Mouse (Mus musculus) embryonic facial prominence, embryonic 14.5 days (tissue): ENCODE results near the gene Rapgef4. TPM values are rescaled to one million over a fixed set of nuclear protein-coding genes. Genes with fewer than 3 reads are reported as not detected.

Experiments used
- ATAC-seq: fragments of 200-750 bp; cut with Nextera tagmentation; 2 replicates; pipeline ENCODE4 v1.8.0; 2017; ENCODE audit warnings: low read depth, moderate number of reproducible peaks, moderate TSS enrichment
- DNase-seq: peaks from one replicate; pipeline ENCODE4 v3.0.0-alpha.2; 2015; ENCODE audit warnings: low spot score
- H3K27ac ChIP-seq: fragments of 300-500 bp; sonication (generic); replicated peaks from 2 replicates; pipeline ENCODE4 v1.5.1; 2014; ENCODE audit warnings: low read depth, mild to moderate bottlenecking, low read length, moderate library complexity
- H3K27me3 ChIP-seq: fragments of 300-500 bp; sonication (generic); replicated peaks from 2 replicates; pipeline ENCODE4 v1.6.1; 2014; ENCODE audit warnings: low read length; ENCODE audit not compliant: control insufficient read depth, insufficient read depth
- H3K36me3 ChIP-seq: fragments of 300-500 bp; sonication (generic); 2 replicates; pipeline ENCODE4 v1.6.1; 2014; ENCODE audit warnings: low read length, mixed read lengths; ENCODE audit not compliant: control insufficient read depth, insufficient read depth
- H3K4me1 ChIP-seq: fragments of 300-500 bp; sonication (generic); 2 replicates; pipeline ENCODE4 v1.6.1; 2014; ENCODE audit warnings: antibody characterized with exemption, low read length; ENCODE audit not compliant: control insufficient read depth, insufficient read depth
- H3K4me2 ChIP-seq: fragments of 300-500 bp; sonication (generic); 2 replicates; pipeline ENCODE4 v1.6.1; 2014; ENCODE audit warnings: low read depth, mild to moderate bottlenecking, low read length, moderate library complexity, mixed read lengths
- H3K4me3 ChIP-seq: fragments of 300-500 bp; sonication (generic); 2 replicates; pipeline ENCODE4 v1.5.1; 2014; ENCODE audit warnings: low read depth, mild to moderate bottlenecking, low read length
- H3K9ac ChIP-seq: fragments of 300-500 bp; sonication (generic); 2 replicates; pipeline ENCODE4 v1.6.1; 2014; ENCODE audit warnings: low read depth, mild to moderate bottlenecking, low read length, moderate library complexity, mixed read lengths
- H3K9me3 ChIP-seq: fragments of 300-500 bp; sonication (generic); 2 replicates; pipeline ENCODE4 v1.6.1; 2016; ENCODE audit warnings: low read length; ENCODE audit not compliant: control insufficient read depth
- WGBS: fragments of 180-500 bp; shearing (Covaris S2); extraction: QIAGEN DNeasy Blood & Tissue Kit; methylation state at CpG from one replicate; pipeline ENCODE4 v1.1.7; 2014; 5-methylcytosine and 5-hydroxymethylcytosine counted together
- polyA plus RNA-seq: library from polyadenylated mRNA; unstranded; fragments of >200 nt; fragmentation: Nextera tagmentation; extraction: Ambion mirVana; gene quantifications from 2 replicates; pipeline ENCODE4 v1.2.1, GENCODE M21; 2014

Gene Rapgef4
- polyA plus RNA-seq, 1 experiment from 2014 or later: 2.6 TPM

GRCm38 (mm10) chr2:71955637-71956036 lies 25.4 kb upstream of the Rapgef4 start:
- H3K36me3 ChIP-seq: no peaks in the 10 kb centered on the region
- no peaks in the 10 kb centered on the region for H3K9me3 ChIP-seq
- DNase-seq (peak; percentile 71), ATAC-seq (no peak)
- no peaks in the 10 kb centered on the region for H3K4me1 ChIP-seq
- no peaks in the 10 kb centered on the region for H3K27me3 ChIP-seq
- no peak overlapping the region for H3K9ac ChIP-seq
- no peak overlapping the region for H3K4me3 ChIP-seq
- WGBS: 20% methylated on average over 8 of the region's 8 CpGs
- H3K4me2 ChIP-seq: no peak overlapping the region
- H3K27ac ChIP-seq: no peak overlapping the region

GRCm38 (mm10) chr2:71956463-71956862 lies 24.6 kb upstream of the Rapgef4 start:
- no peak overlapping the region for H3K4me2 ChIP-seq
- no peak overlapping the region for H3K27ac ChIP-seq
- H3K9ac ChIP-seq: no peak overlapping the region
- H3K4me1 ChIP-seq: no peaks in the 10 kb centered on the region
- no peaks in the 10 kb centered on the region for H3K27me3 ChIP-seq
- no peak for DNase-seq
- WGBS: 68% methylated on average over 5 of the region's 5 CpGs
- H3K4me3 ChIP-seq: no peak overlapping the region
- no peaks in the 10 kb centered on the region for H3K36me3 ChIP-seq
- H3K9me3 ChIP-seq: no peaks in the 10 kb centered on the region
- no peak for ATAC-seq

DNA sequence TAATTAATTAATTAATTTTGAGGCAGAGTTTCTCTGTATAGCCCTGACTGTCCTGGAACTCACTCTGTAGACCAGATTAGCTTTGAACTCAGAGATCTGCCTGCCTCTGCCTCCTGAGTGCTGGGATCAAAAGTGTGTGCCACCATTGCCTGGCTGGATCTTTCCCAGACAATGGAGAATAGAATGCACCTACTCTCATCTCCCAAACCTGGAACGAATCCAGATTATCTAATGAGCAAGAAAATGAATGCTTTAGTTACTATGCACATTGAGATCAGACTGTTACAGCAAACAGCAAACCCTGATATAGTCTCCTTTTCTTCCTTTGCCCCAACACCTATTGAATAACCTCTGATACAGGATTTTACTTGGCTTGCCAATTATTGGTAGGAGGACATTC lies 23.1 kb upstream of the Rapgef4 start:
- DNase-seq (no peak), ATAC-seq (no peak)
- no peak overlapping the region for H3K27ac ChIP-seq
- 72% methylated on average over 1 of the region's 1 CpGs for WGBS
- H3K4me2 ChIP-seq: no peak overlapping the region
- no peaks in the 10 kb centered on the region for H3K4me1 ChIP-seq
- no peaks in the 10 kb centered on the region for H3K27me3 ChIP-seq
- no peak overlapping the region for H3K4me3 ChIP-seq
- H3K36me3 ChIP-seq: no peaks in the 10 kb centered on the region
- no peak overlapping the region for H3K9ac ChIP-seq
- no peaks in the 10 kb centered on the region for H3K9me3 ChIP-seq

DNA sequence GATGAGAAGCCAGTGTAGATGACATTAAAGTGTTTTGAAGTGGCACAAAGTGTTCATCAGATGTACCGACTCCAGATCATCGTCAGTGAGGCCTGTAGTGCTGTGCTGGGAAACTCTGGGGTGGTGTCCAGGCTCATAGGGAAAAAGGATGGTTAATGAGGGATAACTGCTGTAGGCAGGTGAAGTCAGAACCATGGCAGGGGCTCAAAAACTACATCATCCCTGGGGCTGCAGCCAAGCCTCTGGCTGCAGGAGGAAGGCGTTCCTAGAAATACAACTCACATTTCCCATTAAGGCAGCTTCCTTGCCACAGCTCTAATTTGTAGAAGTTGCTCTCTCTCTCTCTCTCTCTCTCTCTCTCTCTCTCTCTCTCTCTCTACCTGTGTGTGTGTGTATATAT lies 22.6 kb upstream of the Rapgef4 start:
- H3K4me1 ChIP-seq: no peaks in the 10 kb centered on the region
- DNase-seq: peak; percentile 68
- ATAC-seq: peak; percentile 60; the same call in 1 of the 2 replicates
- no peaks in the 10 kb centered on the region for H3K9me3 ChIP-seq
- WGBS: 60% methylated on average over 3 of the region's 3 CpGs
- no peak overlapping the region for H3K9ac ChIP-seq
- no peaks in the 10 kb centered on the region for H3K36me3 ChIP-seq
- no peaks in the 10 kb centered on the region for H3K27me3 ChIP-seq
- H3K4me3 ChIP-seq: no peak overlapping the region
- H3K27ac ChIP-seq: no peak overlapping the region
- H3K4me2 ChIP-seq: no peak overlapping the region

- no peaks in the 10 kb centered on the region for H3K9me3 ChIP-seq
- DNase-seq (peak; percentile 25), ATAC-seq (no peak)
- H3K36me3 ChIP-seq: no peaks in the 10 kb centered on the region
- no peak overlapping the region for H3K27ac ChIP-seq
- H3K9ac ChIP-seq: no peak overlapping the region
- no peaks in the 10 kb centered on the region for H3K27me3 ChIP-seq
- 40% methylated on average over 10 of the region's 10 CpGs for WGBS
- H3K4me3 ChIP-seq: no peak overlapping the region
- H3K4me1 ChIP-seq: no peaks in the 10 kb centered on the region
- no peak overlapping the region for H3K4me2 ChIP-seq
These were observed 16.8 kb upstream of the Rapgef4 start for GRCm38 (mm10) chr2:71964216-71964615.

GRCm38 (mm10) chr2:71965476-71965875 lies 15.6 kb upstream of the Rapgef4 start:
- ATAC-seq: no peak
- no peak overlapping the region for H3K27ac ChIP-seq
- no peak for DNase-seq
- H3K9ac ChIP-seq: no peak overlapping the region
- no peaks in the 10 kb centered on the region for H3K36me3 ChIP-seq
- H3K4me1 ChIP-seq: no peaks in the 10 kb centered on the region
- H3K4me3 ChIP-seq: no peak overlapping the region
- H3K27me3 ChIP-seq: no peaks in the 10 kb centered on the region
- no peaks in the 10 kb centered on the region for H3K9me3 ChIP-seq
- 84% methylated on average over 4 of the region's 4 CpGs for WGBS
- no peak overlapping the region for H3K4me2 ChIP-seq

- no peaks in the 10 kb centered on the region for H3K27me3 ChIP-seq
- 35% methylated on average over 4 of the region's 4 CpGs for WGBS
- H3K4me1 ChIP-seq: no peaks in the 10 kb centered on the region
- peak; percentile 72 for DNase-seq
- no peak overlapping the region for H3K9ac ChIP-seq
- no peak overlapping the region for H3K27ac ChIP-seq
- ATAC-seq: peak; percentile 53; the same call in 1 of the 2 replicates
- H3K4me2 ChIP-seq: no peak overlapping the region
- H3K9me3 ChIP-seq: no peaks in the 10 kb centered on the region
- H3K36me3 ChIP-seq: no peaks in the 10 kb centered on the region
- H3K4me3 ChIP-seq: no peak overlapping the region
These were observed 14.3 kb upstream of the Rapgef4 start for GRCm38 (mm10) chr2:71966737-71967136.

DNA sequence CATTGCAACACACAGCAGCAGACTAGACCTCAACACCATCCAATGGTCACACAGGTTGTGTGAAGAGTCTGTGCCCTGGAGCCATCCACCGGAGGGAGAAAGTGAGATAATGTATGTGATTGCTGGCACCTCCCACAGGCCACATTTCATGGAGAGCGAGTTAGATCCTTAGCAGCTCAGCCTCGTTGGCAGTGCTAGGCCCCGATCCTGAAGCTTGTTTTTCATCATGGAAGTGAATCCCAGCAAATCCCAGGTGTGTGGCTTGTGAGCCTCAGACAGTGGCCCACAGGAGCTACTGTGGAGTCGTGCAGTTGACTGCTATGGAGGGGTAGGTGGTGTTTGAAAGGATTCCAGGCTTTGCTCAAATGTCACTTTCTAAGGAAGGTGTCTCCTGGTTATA lies 13.2 kb upstream of the Rapgef4 start:
- Histone ChIP-seq H3K27ac (no peak overlapping the region), H3K9me3 (no peaks in the 10 kb centered on the region), H3K4me2 (no peak overlapping the region), H3K4me1 (no peaks in the 10 kb centered on the region), H3K36me3 (no peaks in the 10 kb centered on the region), H3K4me3 (no peak overlapping the region), H3K27me3 (no peaks in the 10 kb centered on the region), H3K9ac (no peak overlapping the region)
- DNase-seq: no peak
- ATAC-seq: no peak
- 71% methylated on average over 5 of the region's 5 CpGs for WGBS

DNA sequence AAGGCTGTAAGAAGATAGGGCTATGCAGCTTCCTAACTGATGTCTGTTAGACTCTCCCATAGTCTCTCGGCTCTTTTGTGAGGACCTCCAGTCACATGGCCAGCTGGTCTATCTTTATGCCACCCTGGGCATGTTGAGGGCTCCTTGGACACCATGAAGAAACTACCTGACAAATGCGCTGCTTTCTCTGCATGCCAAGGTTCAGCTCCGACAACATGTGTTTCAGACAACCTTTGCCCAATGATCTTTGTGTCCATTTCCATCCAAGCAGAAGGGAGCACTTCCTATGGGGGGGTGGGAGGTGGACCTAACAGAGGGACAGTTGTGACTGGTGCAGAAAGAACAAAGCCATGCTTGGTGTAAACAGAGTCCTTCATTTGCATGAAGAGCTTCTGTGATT lies 7.4 kb upstream of the Rapgef4 start:
- DNase-seq (no peak), ATAC-seq (no peak)
- H3K36me3 ChIP-seq: no peaks in the 10 kb centered on the region
- H3K4me3 ChIP-seq: no peak overlapping the region
- H3K4me2 ChIP-seq: no peak overlapping the region
- H3K27me3 ChIP-seq: no peaks in the 10 kb centered on the region
- H3K9ac ChIP-seq: no peak overlapping the region
- 76% methylated on average over 3 of the region's 3 CpGs for WGBS
- H3K4me1 ChIP-seq: no peaks in the 10 kb centered on the region
- no peaks in the 10 kb centered on the region for H3K9me3 ChIP-seq
- H3K27ac ChIP-seq: no peak overlapping the region
